In the genomic region with DNA sequence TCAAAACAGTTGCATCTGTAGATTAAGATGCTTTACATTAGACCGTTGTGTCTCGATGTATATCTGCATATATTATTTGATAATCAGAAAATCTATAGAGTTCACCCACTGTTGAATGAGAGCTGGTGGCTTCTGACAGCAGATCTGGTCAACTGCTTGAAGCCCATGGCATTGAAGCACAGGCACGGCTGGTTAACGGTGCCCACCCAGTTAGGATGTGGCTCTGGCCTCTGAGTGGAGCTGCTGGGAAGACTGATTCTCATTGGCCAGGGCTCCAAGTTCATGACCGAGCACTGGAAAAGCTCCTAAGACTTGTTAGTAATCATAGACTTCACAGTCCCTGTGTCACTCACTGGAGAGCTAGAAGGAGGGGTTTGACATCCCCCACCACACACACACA, we compare ENCODE assay signal across 42 mouse cellular contexts. TPM values are rescaled to one million over a fixed set of nuclear protein-coding genes. Genes with fewer than 3 reads are reported as not detected.
"Had no signal": no experiment of that assay in that cellular context is flagged by ENCODE, and none has a peak within 500 bp of the region (broad histone marks: within the 10 kb centered on the region; RNA-seq: fewer than 3 reads in every experiment).

No protein-coding gene starts in this region.

RNA-seq across cellular contexts. Expression of a gene that starts 51.2 kb away (rescaled TPM):
- total RNA-seq: heart, postnatal 10 days; heart, postnatal 14 days; heart, postnatal 25 days; heart, postnatal 36 days; heart, postnatal 4 days; hematopoietic stem cell, adult 5-6 weeks; hindbrain, postnatal 0 days; layer of hippocampus, adult 18-20 months; layer of hippocampus, adult 2 months; layer of hippocampus, adult 8-10 months; layer of hippocampus, postnatal 10 days; layer of hippocampus, postnatal 14 days; layer of hippocampus, postnatal 25 days; layer of hippocampus, postnatal 36 days; left cerebral cortex, adult 18-20 months; left cerebral cortex, adult 2 months had no signal
- polyA plus RNA-seq: heart, embryonic 10.5 days; heart, embryonic 11.5 days; heart, embryonic 12.5 days; heart, embryonic 13.5 days; heart, embryonic 14.5 days; heart, embryonic 15.5 days; heart, embryonic 16.5 days; heart, postnatal 0 days; hindbrain, embryonic 10.5 days; hindbrain, embryonic 11.5 days; hindbrain, embryonic 12.5 days; hindbrain, embryonic 13.5 days; hindbrain, embryonic 14.5 days; hindbrain, embryonic 15.5 days; hindbrain, embryonic 16.5 days; hindbrain, postnatal 0 days; inflammation-experienced regulatory T-cells, adult 6 months; intestine, embryonic 14.5 days; intestine, embryonic 15.5 days; intestine, embryonic 16.5 days; intestine, postnatal 0 days; kidney, adult 2 months; kidney, embryonic 14.5 days; kidney, embryonic 15.5 days; kidney, embryonic 16.5 days; kidney, postnatal 0 days; large intestine, adult 2 months had no signal
